20 mouse cellular contexts compared by ENCODE assay signal in genomic region chr2:135568350-135568749, GRCm38 (mm10).
"Had no signal": no experiment of that assay in that cellular context is flagged by ENCODE, and none has a peak within 500 bp of the region (broad histone marks: within the 10 kb centered on the region; RNA-seq: fewer than 3 reads in every experiment).

No protein-coding gene starts in this region.

- H3K9ac ChIP-seq: limb, embryonic 13.5 days; liver, embryonic 12.5 days; liver, embryonic 15.5 days; lung, embryonic 15.5 days; midbrain, embryonic 12.5 days; midbrain, embryonic 15.5 days; neural tube, embryonic 12.5 days; neural tube, embryonic 15.5 days; stomach, embryonic 15.5 days had no signal

- H3K36me3 ChIP-seq: limb, embryonic 10.5 days; limb, embryonic 13.5 days; liver, embryonic 12.5 days; liver, embryonic 15.5 days; lung, embryonic 15.5 days; midbrain, embryonic 12.5 days; midbrain, embryonic 15.5 days; neural tube, embryonic 12.5 days; neural tube, embryonic 15.5 days; stomach, embryonic 15.5 days had no signal

- H3K27me3 ChIP-seq: limb, embryonic 13.5 days; liver, embryonic 12.5 days; liver, embryonic 15.5 days; lung, embryonic 15.5 days; midbrain, embryonic 12.5 days; midbrain, embryonic 15.5 days; neural tube, embryonic 12.5 days; neural tube, embryonic 15.5 days; stomach, embryonic 15.5 days had no signal

- H3K4me1 ChIP-seq: limb, embryonic 10.5 days; limb, embryonic 13.5 days; liver, embryonic 12.5 days; liver, embryonic 15.5 days; lung, embryonic 15.5 days; midbrain, embryonic 12.5 days; midbrain, embryonic 15.5 days; neural tube, embryonic 12.5 days; neural tube, embryonic 15.5 days; stomach, embryonic 15.5 days had no signal

- H3K27ac ChIP-seq: layer of hippocampus, adult 2 months; limb, embryonic 10.5 days; limb, embryonic 13.5 days; liver, embryonic 12.5 days; liver, embryonic 15.5 days; lung, embryonic 15.5 days; midbrain, embryonic 12.5 days; midbrain, embryonic 15.5 days; neural tube, embryonic 12.5 days; neural tube, embryonic 15.5 days; stomach, embryonic 15.5 days had no signal

- DNase-seq: kidney, adult 9 months; kidney, postnatal 14 days; layer of hippocampus, adult 9-11 months; liver; lung, postnatal 10 days; right cerebral cortex, adult 18-20 months; right cerebral cortex, postnatal 14 days; right cerebral cortex, postnatal 4 days; thymus, postnatal 36 days had no signal

- H3K4me3 ChIP-seq: layer of hippocampus, adult 2 months; limb, embryonic 10.5 days; limb, embryonic 13.5 days; liver, embryonic 12.5 days; liver, embryonic 15.5 days; lung, embryonic 15.5 days; midbrain, embryonic 12.5 days; midbrain, embryonic 15.5 days; neural tube, embryonic 12.5 days; neural tube, embryonic 15.5 days; stomach, embryonic 15.5 days had no signal
